Mouse (Mus musculus) limb, embryonic 12.5 days (tissue): ENCODE measurements at regions not wholly inside any gene's neighbourhood (a gene's known extent, or its start where the extent isn't known, plus 50 kb on each side); places are given as distances from the start of the nearest gene placed in this dataset.

Source experiments
- ATAC-seq: fragments of 200-750 bp; cut with Nextera tagmentation; 2 replicates; pipeline ENCODE4 v1.8.0; 2017; ENCODE audit warnings: low read depth, moderate TSS enrichment; ENCODE audit not compliant: insufficient number of reproducible peaks, insufficient read depth, low FRiP score, low TSS enrichment
- H3K27ac ChIP-seq: fragments of 300-500 bp; sonication (generic); 2 replicates; pipeline ENCODE4 v1.5.1; 2016; ENCODE audit warnings: mild to moderate bottlenecking, moderate library complexity
- H3K27me3 ChIP-seq: fragments of 300-500 bp; sonication (generic); 2 replicates; pipeline ENCODE4 v1.6.1; 2016; ENCODE audit warnings: mild to moderate bottlenecking, moderate library complexity
- H3K36me3 ChIP-seq: fragments of 300-500 bp; sonication (generic); 2 replicates; pipeline ENCODE4 v1.6.1; 2016; ENCODE audit warnings: mild to moderate bottlenecking, moderate library complexity
- H3K4me1 ChIP-seq: fragments of 300-500 bp; sonication (generic); replicated peaks from 2 replicates; pipeline ENCODE4 v1.6.1; 2016
- H3K4me2 ChIP-seq: fragments of 300-500 bp; sonication (generic); 2 replicates; pipeline ENCODE4 v1.6.1; 2016; ENCODE audit warnings: mild to moderate bottlenecking, moderate library complexity
- H3K4me3 ChIP-seq: fragments of 300-500 bp; sonication (generic); replicated peaks from 2 replicates; pipeline ENCODE4 v1.5.1; 2016; ENCODE audit warnings: mild to moderate bottlenecking
- H3K9ac ChIP-seq: fragments of 300-500 bp; sonication (generic); replicated peaks from 2 replicates; pipeline ENCODE4 v1.6.1; 2016; ENCODE audit warnings: mild to moderate bottlenecking, moderate library complexity
- H3K9me3 ChIP-seq: fragments of 300-500 bp; sonication (generic); 2 replicates; pipeline ENCODE4 v1.6.1; 2016; ENCODE audit warnings: mild to moderate bottlenecking, moderate library complexity
- WGBS: fragments of 180-500 bp; shearing (Covaris S2); methylation state at CpG from one replicate; pipeline ENCODE4 v1.1.7; 2016; 5-methylcytosine and 5-hydroxymethylcytosine counted together

DNA sequence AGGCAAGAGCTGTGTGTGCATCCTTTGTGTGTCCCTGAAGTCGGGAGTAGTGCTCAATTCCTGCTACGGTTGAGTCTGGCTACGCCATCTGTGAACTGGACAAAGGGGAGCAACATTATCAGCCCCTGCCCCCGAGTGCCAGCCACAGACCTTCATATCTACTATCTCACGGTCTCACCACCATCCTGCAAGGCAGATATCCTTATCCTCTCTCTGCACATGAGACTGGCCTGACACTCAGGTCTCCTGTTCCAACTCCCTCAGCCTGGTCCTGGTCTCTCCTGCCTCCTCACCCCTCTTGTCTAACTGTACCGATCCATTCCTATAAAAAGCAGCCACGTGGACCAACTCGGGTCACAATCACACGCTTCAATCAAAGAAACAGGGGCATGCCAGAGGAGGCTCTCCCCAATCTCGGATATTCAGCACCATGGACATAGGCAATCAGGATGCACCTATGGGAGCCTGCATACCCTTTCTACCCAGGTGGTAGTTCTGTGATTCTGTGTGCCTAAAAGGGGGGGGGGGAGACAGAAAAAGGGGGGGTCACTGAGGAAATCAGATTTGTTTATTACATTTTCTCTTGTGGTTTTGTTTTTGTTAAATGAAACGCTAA is 94.0 kb downstream of the Mrm1 start:
- no peak overlapping the region for H3K4me3 ChIP-seq
- H3K9me3 ChIP-seq, result no peaks in the 10 kb centered on the region
- no peak overlapping the region for H3K4me2 ChIP-seq
- no peak overlapping the region for H3K27ac ChIP-seq
- H3K27me3 ChIP-seq, result peaks cover 30% of the 10 kb centered on the region
- no peaks in the 10 kb centered on the region for H3K36me3 ChIP-seq
- no peak for ATAC-seq
- no peak overlapping the region for H3K9ac ChIP-seq
- no peaks in the 10 kb centered on the region for H3K4me1 ChIP-seq
- 56% methylated on average over 11 of the region's 11 CpGs for WGBS

DNA sequence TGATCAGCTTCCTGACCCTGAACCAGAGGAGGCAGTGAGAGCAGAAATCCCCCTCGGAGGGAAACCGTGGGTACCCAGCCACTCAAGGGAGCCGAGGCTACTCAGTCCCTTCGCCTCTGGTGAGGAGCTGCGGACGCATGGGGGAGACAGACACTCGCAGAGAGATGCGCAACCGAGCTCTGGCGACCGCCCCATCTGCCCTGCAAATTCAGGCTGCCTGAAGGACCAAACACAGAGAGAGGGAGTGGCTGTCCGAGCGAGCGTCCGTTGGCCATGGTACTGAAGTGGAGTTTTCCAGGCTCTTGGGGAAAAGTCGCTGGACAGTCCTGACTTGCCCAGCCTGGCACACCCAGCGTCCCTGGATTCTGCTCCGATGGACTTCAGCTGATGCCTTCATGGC is 95.2 kb downstream of the Mrm1 start:
- H3K9ac ChIP-seq, result no peak overlapping the region
- no peak overlapping the region for H3K4me2 ChIP-seq
- no peaks in the 10 kb centered on the region for H3K36me3 ChIP-seq
- 5% methylated on average over 18 of the region's 18 CpGs for WGBS
- H3K9me3 ChIP-seq, result no peaks in the 10 kb centered on the region
- ATAC-seq, result no peak
- no peak overlapping the region for H3K27ac ChIP-seq
- H3K27me3 ChIP-seq, result peaks cover 29% of the 10 kb centered on the region
- H3K4me3 ChIP-seq, result no peak overlapping the region
- no peaks in the 10 kb centered on the region for H3K4me1 ChIP-seq

DNA sequence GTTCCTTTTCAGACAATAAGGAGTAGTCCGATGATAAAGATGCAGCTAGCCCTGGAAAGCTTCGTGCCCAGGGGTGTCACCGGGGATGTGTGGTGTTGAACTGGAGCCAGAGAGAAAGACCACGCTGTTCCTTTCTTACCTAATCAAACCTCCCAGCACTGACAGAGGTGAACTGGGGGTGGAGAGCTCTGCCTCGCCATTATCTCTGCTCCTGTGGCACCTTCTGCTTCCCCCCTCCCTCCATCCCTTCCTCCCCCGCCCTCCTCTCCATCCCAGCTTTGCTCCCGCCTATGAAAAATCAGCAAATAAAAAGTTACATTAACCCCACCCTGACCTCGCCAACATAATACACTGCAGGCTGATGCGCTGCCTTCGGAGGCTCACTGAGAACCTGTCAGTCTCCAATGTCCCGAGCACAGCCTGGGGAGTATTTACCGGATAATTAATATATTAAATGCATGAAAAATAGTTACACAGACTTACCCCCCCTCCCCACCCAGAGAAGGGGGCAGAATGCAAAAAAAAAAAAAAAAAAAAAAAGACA is 96.6 kb downstream of the Mrm1 start:
- Histone ChIP-seq H3K9me3 (no peaks in the 10 kb centered on the region), H3K9ac (no peak overlapping the region), H3K4me2 (no peak overlapping the region), H3K4me1 (no peaks in the 10 kb centered on the region), H3K36me3 (no peaks in the 10 kb centered on the region), H3K4me3 (no peak overlapping the region), H3K27me3 (peaks cover 29% of the 10 kb centered on the region), H3K27ac (no peak overlapping the region)
- ATAC-seq, result no peak
- WGBS, result 63% methylated on average over 12 of the region's 12 CpGs

DNA sequence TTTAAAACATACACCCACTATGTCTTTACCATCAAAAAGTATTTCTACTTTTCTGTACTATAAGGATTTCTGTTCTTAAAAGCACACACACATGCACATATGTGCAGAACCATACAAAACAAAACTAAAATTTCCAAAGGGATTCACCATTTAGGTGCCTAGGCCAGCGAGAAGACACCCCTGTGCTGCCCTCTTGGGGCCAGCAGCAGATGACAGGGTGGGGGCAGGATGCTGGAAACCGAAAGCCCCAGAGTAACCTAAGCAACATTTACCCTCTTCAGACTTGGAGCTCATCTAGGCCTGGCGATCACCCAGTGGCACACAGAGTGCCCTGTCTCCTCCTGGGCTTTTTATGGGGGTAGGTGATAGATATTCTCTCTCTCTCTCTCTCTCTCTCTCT is 97.3 kb downstream of the Mrm1 start:
- Histone ChIP-seq H3K4me2 (no peak overlapping the region), H3K9me3 (no peaks in the 10 kb centered on the region), H3K36me3 (no peaks in the 10 kb centered on the region), H3K4me1 (no peaks in the 10 kb centered on the region), H3K27ac (no peak overlapping the region), H3K4me3 (no peak overlapping the region), H3K9ac (no peak overlapping the region), H3K27me3 (peaks cover 29% of the 10 kb centered on the region)
- WGBS, result 27% methylated on average over 3 of the region's 3 CpGs
- no peak for ATAC-seq

DNA sequence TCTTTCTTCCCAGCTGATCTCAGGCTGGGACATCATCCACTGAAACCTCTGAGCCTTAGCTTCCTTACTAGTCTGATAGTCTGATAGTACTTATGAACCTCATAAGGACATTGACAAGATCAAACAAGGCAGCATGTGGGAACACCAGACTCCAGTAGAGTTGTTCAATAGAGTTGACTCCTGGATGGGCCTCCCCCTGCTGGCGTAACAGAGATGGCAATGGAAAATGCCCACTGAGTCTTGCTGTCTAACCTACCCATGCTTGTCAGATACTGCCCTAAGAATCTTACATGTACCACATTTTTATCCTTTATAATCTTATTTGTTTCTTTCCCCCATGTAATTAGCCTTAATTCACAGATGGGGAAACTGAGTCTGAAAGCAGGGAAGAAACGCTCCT is 98.2 kb downstream of the Mrm1 start:
- Histone ChIP-seq H3K4me2 (no peak overlapping the region), H3K36me3 (no peaks in the 10 kb centered on the region), H3K4me1 (no peaks in the 10 kb centered on the region), H3K27ac (no peak overlapping the region), H3K9me3 (no peaks in the 10 kb centered on the region), H3K4me3 (no peak overlapping the region), H3K9ac (no peak overlapping the region), H3K27me3 (peaks cover 29% of the 10 kb centered on the region)
- ATAC-seq, result no peak
- WGBS, result 68% methylated on average over 2 of the region's 2 CpGs

DNA sequence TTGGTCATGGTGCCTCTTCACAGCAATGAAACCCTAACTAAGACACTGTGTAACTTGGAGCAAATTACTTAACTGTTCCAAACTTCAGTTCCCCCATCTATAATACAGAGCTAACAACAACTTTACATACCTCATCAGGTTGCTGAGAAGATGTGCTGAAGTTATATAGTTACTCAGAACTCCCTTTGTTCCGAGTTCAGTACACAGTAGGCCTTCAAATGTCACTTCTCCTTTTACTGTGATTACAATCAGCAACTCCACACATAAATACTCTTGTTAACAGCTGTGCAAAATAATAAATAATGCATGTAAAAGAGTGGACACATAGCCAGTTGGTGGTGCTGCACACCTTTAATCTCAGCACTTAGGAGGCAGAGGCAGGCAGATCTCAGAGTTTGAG is 99.5 kb downstream of the Mrm1 start:
- Histone ChIP-seq H3K4me2 (no peak overlapping the region), H3K4me1 (no peaks in the 10 kb centered on the region), H3K4me3 (no peak overlapping the region), H3K36me3 (no peaks in the 10 kb centered on the region), H3K27ac (no peak overlapping the region), H3K27me3 (peaks cover 24% of the 10 kb centered on the region), H3K9me3 (no peaks in the 10 kb centered on the region), H3K9ac (no peak overlapping the region)
- ATAC-seq, result no peak
- WGBS, result 88% methylated on average over 1 of the region's 1 CpGs

DNA sequence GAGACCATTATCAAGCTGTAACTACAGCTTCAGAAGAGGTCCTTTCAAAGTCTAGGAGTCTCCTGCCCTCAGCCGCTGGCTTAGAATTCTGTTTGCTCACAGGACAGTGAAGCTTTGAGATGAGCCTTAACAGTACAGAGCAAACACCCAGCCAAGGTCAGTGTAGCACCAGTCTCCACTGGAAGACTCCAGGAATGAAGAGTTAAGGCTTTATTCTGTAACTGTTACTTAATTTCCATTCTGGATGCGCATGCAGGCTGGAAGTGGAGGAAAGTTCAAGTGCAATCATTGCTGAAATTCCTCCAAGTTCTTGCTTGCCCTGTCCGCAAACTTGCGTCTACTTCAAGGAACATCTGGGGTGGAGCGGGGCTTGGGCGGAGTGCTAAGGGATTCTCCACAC is 106.6 kb downstream of the Mrm1 start:
- Histone ChIP-seq H3K9ac (no peak overlapping the region), H3K4me3 (no peak overlapping the region), H3K27me3 (peaks cover 21% of the 10 kb centered on the region), H3K27ac (no peak overlapping the region), H3K36me3 (no peaks in the 10 kb centered on the region), H3K4me1 (peaks cover 31% of the 10 kb centered on the region), H3K4me2 (no peak overlapping the region), H3K9me3 (no peaks in the 10 kb centered on the region)
- 94% methylated on average over 6 of the region's 6 CpGs for WGBS
- ATAC-seq, result no peak

DNA sequence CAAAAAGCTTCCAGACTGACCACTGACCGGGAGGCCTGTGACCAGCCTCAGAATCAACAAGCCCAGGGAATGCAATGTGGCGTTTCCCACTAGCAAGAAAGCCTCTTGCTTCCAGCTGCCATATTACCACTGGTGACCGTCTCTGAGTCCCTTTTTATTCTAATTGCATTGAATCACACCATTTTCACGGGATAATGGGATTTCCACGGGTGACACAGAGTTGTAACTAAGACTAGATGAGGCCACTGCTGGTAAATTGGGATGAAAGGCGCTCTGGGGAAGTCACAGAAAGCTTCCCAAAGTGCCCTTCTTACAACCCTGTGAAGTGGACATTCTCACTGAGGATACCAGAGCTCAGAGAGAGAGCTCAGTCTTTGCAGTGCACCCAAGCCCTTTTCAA is 107.4 kb downstream of the Mrm1 start:
- H3K9me3 ChIP-seq, result no peaks in the 10 kb centered on the region
- 66% methylated on average over 6 of the region's 6 CpGs for whole genome bisulfite sequencing
- ATAC-seq, result no peak
- H3K4me2 ChIP-seq, result no peak overlapping the region
- H3K27ac ChIP-seq, result no peak overlapping the region
- H3K27me3 ChIP-seq, result peaks cover 27% of the 10 kb centered on the region
- no peak overlapping the region for H3K9ac ChIP-seq
- H3K36me3 ChIP-seq, result no peaks in the 10 kb centered on the region
- peaks cover 40% of the 10 kb centered on the region for H3K4me1 ChIP-seq
- H3K4me3 ChIP-seq, result no peak overlapping the region

DNA sequence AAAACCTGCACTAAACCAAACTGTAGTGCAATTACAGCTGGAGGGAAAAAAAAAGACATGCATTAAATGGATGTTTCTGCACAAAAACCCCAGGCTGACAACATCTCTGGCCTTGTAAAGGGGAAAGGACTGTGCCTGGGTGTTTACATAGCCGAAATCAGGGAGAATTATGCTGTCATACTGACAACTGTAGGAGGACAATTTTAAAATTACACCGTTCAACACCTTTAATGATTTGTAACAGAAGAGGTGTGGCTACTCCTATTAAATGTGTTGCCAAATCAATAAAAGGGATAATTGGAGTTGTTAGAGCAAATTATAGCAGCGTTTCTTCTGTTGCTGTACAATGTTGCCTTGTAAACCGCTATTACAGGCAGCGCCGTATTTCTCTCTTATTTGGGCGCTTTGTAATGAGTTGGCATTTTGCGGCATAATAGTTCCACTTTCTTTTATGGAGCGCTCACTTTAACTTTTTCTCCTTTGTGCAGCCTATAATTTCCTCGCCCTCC is 111.0 kb downstream of the Mrm1 start:
- ATAC-seq, result no peak
- Histone ChIP-seq H3K4me3 (no peak overlapping the region), H3K27me3 (peaks cover 36% of the 10 kb centered on the region), H3K27ac (no peak overlapping the region), H3K9me3 (no peaks in the 10 kb centered on the region), H3K9ac (no peak overlapping the region), H3K4me1 (peaks cover 41% of the 10 kb centered on the region), H3K36me3 (no peaks in the 10 kb centered on the region), H3K4me2 (peak overlapping the region; percentile 42; the same call in 1 of the 2 replicates)
- 23% methylated on average over 10 of the region's 10 CpGs for WGBS

DNA sequence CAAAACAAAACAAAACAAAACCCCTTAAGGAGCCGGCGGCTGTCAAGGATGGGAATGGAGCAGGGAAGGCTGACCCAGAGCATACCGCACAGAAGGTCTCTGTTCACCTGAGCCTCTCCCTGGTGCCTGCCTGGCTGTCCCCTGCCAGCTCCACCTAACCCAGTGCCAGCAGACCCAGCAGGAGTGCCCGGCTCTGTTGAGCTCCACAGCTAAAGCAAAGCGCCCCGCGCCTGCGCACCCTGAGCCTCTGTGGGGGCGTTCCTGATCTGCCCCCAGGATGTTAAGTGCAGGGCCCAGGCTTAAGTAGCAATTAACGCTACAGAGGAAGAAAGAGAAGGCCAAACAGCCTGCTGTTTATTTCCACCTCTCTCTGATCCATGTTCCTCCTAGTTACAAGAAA is 111.5 kb downstream of the Mrm1 start:
- Histone ChIP-seq H3K4me2 (peak overlapping the region; percentile 42), H3K4me1 (peaks cover 41% of the 10 kb centered on the region), H3K4me3 (no peak overlapping the region), H3K9ac (no peak overlapping the region), H3K9me3 (no peaks in the 10 kb centered on the region), H3K36me3 (no peaks in the 10 kb centered on the region), H3K27me3 (peaks cover 41% of the 10 kb centered on the region), H3K27ac (no peak overlapping the region)
- ATAC-seq, result no peak; the same call in 1 of the 2 replicates
- WGBS, result 9% methylated on average over 10 of the region's 10 CpGs

DNA sequence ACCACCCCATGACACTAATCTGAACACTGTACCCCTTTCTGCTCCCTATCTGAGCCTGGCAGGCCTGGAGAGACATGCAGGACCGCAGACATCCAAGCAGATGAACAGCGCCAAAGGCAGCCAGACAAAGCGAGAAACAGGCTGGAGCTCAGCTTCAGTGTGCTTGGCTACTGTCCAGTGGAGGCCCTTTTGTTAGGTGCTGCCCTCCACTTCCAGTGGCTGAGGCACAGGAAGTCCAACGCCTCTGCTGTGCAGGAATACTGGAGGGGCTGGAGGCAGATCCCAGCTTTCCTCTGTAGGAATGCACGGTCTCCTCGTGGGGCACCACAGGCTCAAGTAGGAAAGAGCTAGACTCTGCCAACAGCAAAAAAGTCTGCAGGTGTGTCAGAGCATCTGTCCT is 112.6 kb downstream of the Mrm1 start:
- H3K4me2 ChIP-seq, result no peak overlapping the region
- H3K4me3 ChIP-seq, result no peak overlapping the region
- peaks cover 44% of the 10 kb centered on the region for H3K4me1 ChIP-seq
- WGBS, result 44% methylated on average over 6 of the region's 6 CpGs
- peaks cover 52% of the 10 kb centered on the region for H3K27me3 ChIP-seq
- no peaks in the 10 kb centered on the region for H3K36me3 ChIP-seq
- H3K9ac ChIP-seq, result no peak overlapping the region
- no peak for ATAC-seq
- H3K27ac ChIP-seq, result no peak overlapping the region
- H3K9me3 ChIP-seq, result no peaks in the 10 kb centered on the region
